In genomic region chr9:62438755-62439101, GRCm38 (mm10) we compare ENCODE assay signal across 8 mouse cellular contexts.
DNase-seq lines count a peak whose midpoint lies in the region; ATAC-seq lines count a peak whose summit lies in the region.

No protein-coding gene starts in this region.

- no peaks in the 10 kb centered on the region for H3K36me3 ChIP-seq in forebrain, embryonic 11.5 days (ENCODE audit: control insufficient read depth, insufficient read depth, low read length)
- no peaks in the 10 kb centered on the region for H3K36me3 ChIP-seq in hindbrain, embryonic 13.5 days
- no peaks in the 10 kb centered on the region for H3K36me3 ChIP-seq in midbrain, embryonic 13.5 days

- ATAC-seq in forebrain, embryonic 11.5 days (replicated peaks; ENCODE audit: low FRiP score), result no peak
- peak; percentile 80 for ATAC-seq in hindbrain, embryonic 13.5 days (ENCODE audit: low FRiP score)
- peak; percentile 77 for ATAC-seq in midbrain, embryonic 13.5 days

- no peak overlapping the region for H3K9ac ChIP-seq in forebrain, embryonic 11.5 days (ENCODE audit: low read length)
- no peak overlapping the region for H3K9ac ChIP-seq in hindbrain, embryonic 13.5 days
- H3K9ac ChIP-seq in midbrain, embryonic 13.5 days (replicated peaks), result 0 out of 2 replicates have a peak overlapping the region, but pooled peaks have one; percentile 20

- H3K27me3 ChIP-seq in forebrain, embryonic 11.5 days (ENCODE audit: control insufficient read depth, insufficient read depth, low read length), result no peaks in the 10 kb centered on the region
- no peaks in the 10 kb centered on the region for H3K27me3 ChIP-seq in hindbrain, embryonic 13.5 days
- H3K27me3 ChIP-seq in midbrain, embryonic 13.5 days, result no peaks in the 10 kb centered on the region

- H3K4me2 ChIP-seq in forebrain, embryonic 11.5 days (ENCODE audit: low read depth, low read length, severe bottlenecking), result no peak overlapping the region
- H3K4me2 ChIP-seq in hindbrain, embryonic 13.5 days, result no peak overlapping the region
- no peak overlapping the region for H3K4me2 ChIP-seq in midbrain, embryonic 13.5 days (replicated peaks)

- H3K4me3 ChIP-seq in forebrain, embryonic 11.5 days (ENCODE audit: low read depth, low read length), result no peak overlapping the region
- no peak overlapping the region for H3K4me3 ChIP-seq in hindbrain, embryonic 13.5 days
- no peak overlapping the region for H3K4me3 ChIP-seq in midbrain, embryonic 13.5 days (replicated peaks)

- peak; percentile 51 for DNase-seq in adrenal gland, postnatal 10 days
- DNase-seq in adrenal gland, adult 18-20 months (ENCODE audit: low spot score in 2 of 2), result no peak
- no peak for DNase-seq in forebrain, embryonic 11.5 days (ENCODE audit: low spot score)
- DNase-seq in left cerebral cortex, adult 18-20 months (ENCODE audit: low spot score in 2 of 2), result peak; percentile 65 to 72
- DNase-seq in telencephalon, adult 2 months (ENCODE audit: low read depth, low spot score), result peak; percentile 84
- DNase-seq in thymus, postnatal 36 days, result no peak

- H3K27ac ChIP-seq in forebrain, embryonic 11.5 days (ENCODE audit: low read depth, low read length), result peak overlapping the region; percentile 39; the same call in 1 of the 2 replicates
- H3K27ac ChIP-seq in hindbrain, embryonic 13.5 days, result peak overlapping the region; percentile 88
- H3K27ac ChIP-seq in midbrain, embryonic 13.5 days, result peak overlapping the region; percentile 80

- WGBS in forebrain, embryonic 11.5 days, result 54% methylated on average over 3 of the region's 3 CpGs
- 26% methylated on average over 3 of the region's 3 CpGs for WGBS in hindbrain, embryonic 13.5 days
- 30% methylated on average over 3 of the region's 3 CpGs for WGBS in midbrain, embryonic 13.5 days

- H3K4me1 ChIP-seq in forebrain, embryonic 11.5 days (replicated peaks; ENCODE audit: control insufficient read depth, insufficient read depth, low read length), result peaks cover 2% of the 10 kb centered on the region; the same call in 1 of the 2 replicates
- H3K4me1 ChIP-seq in hindbrain, embryonic 13.5 days (replicated peaks), result peaks cover 30% of the 10 kb centered on the region
- H3K4me1 ChIP-seq in midbrain, embryonic 13.5 days (replicated peaks), result peaks cover 27% of the 10 kb centered on the region

- H3K9me3 ChIP-seq in forebrain, embryonic 11.5 days (ENCODE audit: control insufficient read depth, low read length), result no peaks in the 10 kb centered on the region
- no peaks in the 10 kb centered on the region for H3K9me3 ChIP-seq in hindbrain, embryonic 13.5 days
- H3K9me3 ChIP-seq in midbrain, embryonic 13.5 days, result no peaks in the 10 kb centered on the region

Comparison
In these comparisons a context has a peak if more than half of its experiments do, and no peak if none do; other contexts are left out.
1. DNase-seq: peak in adrenal gland, postnatal 10 days (single experiment), left cerebral cortex, adult 18-20 months (2 of 2) and telencephalon, adult 2 months (single experiment); none in adrenal gland, adult 18-20 months (0 of 2), forebrain, embryonic 11.5 days (single experiment) and thymus, postnatal 36 days (0 of 2).
2. Peak in every context shown above with its lines, with median percentiles within 50 percentile points of each other: H3K27ac ChIP-seq.